Mouse (Mus musculus) testis, postnatal 10 days (tissue): ENCODE data around the gene Gsdma3.
"Not testable (repeated sequence)": the region's sequence is repeated elsewhere in the genome, so short reads cannot be mapped to it uniquely, and the experiment has no call there.

Experiments
- DNase-seq: peaks from one replicate; pipeline ENCODE4 v3.0.0; 2021; ENCODE audit warnings: low spot score

Gene Gsdma3

DNA sequence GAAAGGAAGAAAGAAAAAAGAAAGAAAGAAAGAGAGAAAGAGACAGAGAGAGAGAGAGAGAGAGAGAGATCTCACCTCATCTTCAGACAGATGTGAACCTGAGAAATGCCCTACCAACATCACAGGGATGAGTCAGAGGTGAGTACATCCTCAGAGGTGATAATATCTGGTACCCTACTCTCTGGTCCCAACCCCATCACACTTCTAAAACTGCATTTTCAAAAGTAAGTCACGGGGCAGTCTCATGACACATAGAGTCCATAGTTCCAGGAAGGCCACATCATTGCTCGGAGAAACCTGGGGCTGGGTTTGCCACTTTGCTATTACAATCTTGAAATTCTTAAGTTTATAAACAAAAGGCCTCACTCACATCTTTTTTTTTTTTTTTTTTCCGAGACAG, 30.2 kb upstream of the Gsdma3 start:
- no peak for DNase-seq

DNA sequence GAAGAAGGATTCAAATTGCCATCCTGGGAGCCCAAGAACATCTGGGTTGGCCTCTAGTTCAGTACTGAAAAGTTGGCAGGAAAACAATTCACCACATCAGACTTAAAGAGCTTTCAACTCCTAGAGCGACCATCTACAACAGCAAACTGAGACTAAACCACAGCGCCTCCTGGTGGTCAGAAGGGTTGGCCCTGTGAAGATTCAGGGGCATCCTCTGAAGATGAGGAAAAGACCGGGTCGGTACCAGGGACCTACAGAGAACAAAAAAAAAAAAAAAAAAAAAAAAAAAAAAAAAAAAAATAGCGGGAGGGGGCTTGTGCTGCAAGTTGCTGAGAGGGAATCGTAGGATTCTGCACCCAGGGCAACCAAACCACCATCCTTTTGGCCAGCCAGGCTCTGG, 28.8 kb upstream of the Gsdma3 start:
- DNase-seq, result peak; percentile 86

DNA sequence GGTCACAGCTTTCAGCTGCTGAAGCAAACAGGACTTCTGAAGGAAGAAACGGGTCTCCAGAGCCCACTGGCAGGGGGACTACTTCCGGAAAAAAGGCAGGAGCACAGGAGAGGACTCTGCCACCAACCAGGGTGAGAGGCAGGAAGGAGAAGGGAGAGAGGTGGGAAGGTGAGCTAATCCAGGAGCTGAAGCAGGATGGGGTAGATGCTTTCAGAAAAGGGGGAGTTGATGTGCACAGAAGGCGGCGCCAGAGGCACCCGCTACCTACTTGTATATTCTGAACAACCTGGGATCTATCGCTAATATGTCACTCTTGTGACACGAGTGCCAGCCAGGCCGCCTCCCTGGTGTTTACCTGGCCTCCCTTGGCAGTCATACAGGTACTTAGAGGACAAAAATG, 28.2 kb upstream of the Gsdma3 start, which contains the start of gene Lrrc3c:
TSS of gene Lrrc3c (plus strand) at position 301 of the 400 bp plus-strand sequence.
- DNase-seq, result no peak

DNA sequence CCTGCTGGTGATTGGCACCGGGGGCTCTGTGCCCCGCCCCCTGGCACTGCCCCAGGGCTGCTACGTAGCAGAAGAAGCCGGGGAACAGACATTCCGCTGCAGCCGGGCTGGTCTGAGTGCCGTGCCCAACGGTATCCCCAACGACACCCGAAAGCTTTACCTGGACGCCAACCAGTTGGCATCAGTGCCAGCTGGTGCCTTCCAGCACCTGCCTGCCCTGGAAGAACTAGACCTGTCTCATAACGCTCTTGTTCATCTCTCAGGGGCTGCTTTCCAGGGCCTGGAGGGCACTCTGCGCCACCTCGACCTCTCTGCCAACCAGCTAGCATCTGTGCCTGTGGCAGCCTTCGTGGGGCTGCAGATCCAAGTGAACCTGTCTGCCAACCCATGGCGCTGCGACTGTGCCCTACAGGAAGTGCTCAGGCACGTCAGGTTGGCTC, 27.3 kb upstream of the Gsdma3 start:
- DNase-seq, result peak; percentile 59

DNA sequence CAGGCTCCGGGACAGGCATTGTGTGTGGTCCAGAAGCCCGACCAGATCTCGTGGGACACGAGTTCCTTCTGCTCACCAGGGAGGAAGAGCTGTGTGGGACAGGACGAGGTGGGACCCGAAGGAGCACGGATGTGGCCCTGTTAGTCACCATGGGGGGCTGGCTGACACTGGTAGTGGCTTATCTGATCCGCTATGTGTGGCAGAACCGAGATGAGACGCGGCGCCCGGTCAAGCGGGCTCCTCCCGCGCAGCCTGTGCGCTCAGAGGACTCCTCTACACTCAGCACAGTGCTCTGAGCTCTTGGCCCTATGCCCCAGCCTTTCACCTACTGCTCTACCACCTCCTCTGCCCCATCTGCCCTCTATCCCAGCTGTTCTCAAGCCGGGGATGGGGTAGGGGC, 26.9 kb upstream of the Gsdma3 start:
- peak; percentile 48 for DNase-seq

DNA sequence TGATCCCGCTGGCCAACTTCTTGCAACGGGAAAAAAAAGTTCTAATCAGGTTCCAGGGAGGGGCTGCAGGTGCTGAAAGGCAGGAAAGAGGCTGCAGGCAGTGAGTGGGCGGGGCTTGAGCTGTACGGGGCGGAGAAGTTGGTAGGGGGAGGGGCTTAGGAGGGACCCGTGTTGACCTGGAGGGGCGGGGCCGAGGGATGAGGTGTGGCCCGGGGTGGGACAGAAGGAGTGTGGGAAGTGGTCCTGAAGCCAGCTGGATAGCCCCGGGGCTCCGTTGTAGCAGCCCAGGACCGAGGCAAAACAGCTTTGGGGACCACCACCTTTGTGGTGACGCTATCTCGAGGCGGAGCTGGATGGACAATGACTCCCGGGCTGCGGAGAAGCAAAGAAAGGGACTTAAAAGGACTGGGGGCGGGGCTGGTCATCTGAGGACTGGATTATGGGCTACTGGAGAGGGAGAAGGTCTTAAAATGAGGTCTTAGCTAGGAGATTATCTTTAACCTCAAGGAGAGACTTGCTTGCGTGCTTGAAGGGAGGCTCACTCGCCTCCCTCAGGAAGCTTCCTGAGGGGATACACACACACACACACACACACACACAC, 24.0 kb upstream of the Gsdma3 start:
- peak; percentile 78 for DNase-seq

DNA sequence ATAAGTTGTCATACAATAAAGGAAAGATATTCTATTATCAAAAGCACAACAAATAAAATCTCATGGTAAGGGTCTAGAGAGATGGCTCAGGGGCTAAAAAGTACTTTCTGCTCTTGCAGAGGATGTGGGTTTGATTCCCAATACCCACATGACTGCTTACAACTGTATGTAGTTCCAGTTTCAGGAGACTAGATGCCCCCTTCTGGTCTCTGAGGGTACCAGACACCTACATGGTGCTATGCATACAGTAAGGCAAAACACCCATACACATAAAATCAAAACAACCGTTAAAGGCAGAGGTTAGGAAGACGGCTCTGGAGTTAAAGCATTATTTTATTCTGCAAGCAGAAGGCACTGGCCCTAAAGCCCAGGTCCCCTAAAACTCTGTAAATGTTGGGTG, 22.2 kb upstream of the Gsdma3 start:
- DNase-seq, result no peak

DNA sequence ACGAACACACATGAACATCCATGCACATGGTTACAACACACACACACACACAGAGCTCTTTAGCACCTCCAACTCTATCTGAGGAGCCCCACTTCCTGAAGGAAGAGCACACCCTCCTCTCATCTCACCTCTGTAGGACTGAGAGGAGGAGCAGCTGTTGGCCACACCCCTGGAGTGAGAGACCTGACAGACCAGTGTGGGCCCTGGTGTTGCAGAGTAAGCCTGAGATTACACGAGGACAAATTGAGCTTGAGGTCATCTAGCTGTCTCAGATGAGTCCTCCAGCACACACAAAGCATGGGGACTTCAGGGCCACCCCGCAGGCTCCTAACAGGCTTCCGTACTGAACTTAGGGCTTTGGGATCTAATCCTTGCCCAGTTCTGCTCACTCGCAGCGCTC, 21.2 kb upstream of the Gsdma3 start:
- DNase-seq, result peak; percentile 42

DNA sequence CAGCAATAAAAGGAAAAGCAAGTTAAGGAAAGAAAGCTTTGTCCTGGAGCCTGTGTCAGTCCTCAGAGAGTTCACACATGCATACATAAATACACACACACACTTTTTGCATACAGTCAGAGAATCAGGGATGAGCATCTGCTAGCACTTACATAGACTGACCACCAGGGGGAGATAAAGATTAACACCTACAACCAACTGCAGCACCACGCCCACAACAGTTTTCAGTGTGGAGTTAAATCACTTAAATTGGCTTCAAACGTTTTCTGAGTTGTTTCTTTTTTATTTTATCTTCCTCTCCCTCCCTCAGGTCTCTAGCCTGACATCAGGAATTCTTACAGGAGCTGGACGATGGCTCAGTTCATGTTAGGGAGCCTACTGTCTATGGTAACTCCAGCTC, 19.4 kb upstream of the Gsdma3 start:
- DNase-seq, result peak; percentile 54

DNA sequence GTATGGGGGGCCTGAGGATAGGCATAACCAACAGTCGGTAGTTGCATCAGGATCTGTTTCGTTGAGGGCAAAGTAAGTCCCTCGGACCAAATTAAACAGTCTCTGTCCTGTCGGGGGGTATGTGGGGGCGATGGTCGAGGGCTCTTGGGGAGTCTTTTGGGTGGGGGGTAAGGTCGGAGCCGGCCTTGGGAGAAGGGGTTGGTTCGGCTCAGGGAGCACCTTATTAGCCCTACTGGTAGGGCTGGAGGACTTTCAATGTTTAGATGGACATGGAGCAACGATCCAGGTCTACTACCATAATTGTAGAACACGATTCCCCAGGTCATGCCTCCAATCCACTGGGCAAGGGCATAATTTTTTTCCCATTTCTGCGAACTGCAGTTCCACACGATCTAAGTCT, 5.4 kb upstream of the Gsdma3 start:
- no peak for DNase-seq

DNA sequence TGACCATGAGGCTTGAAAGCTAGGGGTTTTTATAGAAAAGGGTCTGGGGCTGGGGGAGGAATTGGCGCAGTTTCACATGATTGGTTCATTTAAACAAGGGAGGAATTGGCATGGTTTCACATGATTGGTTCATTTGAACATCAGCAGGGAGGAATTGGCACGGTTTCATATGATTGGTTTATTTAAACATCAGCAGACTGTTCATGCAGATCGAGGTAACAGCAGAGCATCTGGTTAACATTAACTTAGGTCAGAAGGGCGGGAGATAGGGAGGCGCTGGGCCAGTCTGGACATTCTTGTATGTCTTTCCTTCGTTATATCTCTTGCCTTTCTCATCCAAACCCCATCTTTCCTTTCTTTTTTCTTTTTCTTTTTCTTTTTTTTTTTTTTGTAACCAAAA, 2.2 kb upstream of the Gsdma3 start:
- not testable (repeated sequence) for DNase-seq

DNA sequence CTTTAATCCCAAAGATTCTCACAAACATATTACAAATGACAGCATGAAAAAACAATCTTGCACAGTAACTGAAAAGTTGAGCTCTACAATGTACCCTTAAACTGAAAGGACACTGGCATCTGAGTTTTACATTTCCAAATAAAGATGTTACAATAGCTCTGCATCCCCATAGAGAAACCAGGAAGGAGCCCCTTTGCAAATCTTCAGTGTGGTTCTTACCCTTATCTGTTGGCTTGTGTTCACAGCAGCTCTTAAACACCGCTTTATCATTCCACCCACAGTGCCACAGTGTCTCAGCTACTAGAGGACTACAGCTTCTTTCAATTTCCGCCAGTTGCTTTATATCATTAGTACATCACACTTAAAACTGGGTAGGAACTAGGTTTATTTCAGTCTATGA, 1.8 kb upstream of the Gsdma3 start:
- DNase-seq, result not testable (repeated sequence)

DNA sequence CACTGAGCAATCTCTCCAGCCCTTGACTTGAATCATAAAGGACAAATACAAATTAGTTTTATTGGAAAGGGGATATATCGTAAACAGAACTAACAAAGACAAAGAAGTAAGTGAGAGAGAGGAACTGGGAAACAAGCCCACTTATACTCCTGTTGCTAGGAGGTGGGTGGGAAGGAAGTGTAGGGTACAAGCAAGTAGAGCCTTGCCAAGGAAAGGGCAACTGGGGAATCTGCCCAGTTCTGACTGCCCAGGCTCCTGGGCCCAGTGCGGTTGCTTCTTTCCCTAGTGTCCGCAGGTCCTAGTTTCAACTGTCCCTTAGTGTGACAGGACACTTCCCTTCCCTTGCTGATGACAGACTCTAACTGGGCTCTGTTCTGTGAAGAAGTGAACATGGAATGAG, 2.5 kb downstream of the Gsdma3 start:
- DNase-seq, result no peak

DNA sequence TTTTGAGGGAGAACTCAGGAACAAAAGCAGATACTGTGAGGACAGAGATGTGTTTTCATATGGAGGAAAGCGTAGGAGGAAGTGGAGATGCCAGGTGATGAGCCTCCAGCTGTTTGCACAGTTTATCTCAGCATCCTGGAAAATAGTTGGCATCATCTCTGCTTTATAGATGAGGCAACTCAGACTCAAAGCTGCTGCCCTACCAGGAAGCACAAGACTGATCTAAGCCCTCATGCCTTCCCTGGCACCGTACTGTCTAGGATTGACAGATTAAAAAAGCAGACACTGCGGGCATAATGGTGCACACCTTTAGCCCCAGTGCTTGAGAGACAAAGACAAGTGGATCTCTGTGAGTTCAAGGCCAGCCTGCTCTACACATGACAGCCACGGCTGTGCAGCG, 4.5 kb downstream of the Gsdma3 start:
- no peak for DNase-seq

DNA sequence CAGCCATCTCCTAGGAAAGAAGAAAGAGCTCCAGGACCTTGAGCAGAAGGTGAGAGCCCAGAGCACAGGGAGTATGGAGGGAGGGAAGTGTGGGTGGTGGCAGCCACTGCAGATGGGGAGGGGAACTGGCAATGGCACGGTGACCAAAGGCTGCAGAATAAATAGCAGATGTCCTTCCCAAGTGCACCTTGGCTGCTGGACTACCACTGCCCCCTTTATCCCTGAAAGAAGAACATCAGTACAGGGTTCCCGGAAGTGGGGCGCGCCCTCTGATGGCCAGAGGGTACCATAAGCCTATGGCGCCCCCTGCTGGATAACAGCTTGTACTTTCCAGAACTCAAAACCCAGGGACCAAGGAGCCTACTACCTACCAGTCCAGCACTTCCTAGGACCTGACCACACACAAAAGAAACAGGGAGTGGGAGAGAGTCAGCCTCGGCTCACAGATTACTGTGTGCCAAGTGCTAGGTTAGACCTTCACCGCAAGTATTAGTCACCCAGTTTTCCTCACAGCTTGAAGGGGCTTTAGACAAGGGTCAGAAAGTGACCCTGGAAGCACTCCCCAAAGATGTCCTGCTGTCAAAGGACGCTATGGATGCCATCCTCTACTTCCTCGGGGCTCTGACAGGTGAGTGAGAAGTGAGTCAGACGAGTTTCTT, 9.3 kb downstream of the Gsdma3 start:
- peak; percentile 55 for DNase-seq

DNA sequence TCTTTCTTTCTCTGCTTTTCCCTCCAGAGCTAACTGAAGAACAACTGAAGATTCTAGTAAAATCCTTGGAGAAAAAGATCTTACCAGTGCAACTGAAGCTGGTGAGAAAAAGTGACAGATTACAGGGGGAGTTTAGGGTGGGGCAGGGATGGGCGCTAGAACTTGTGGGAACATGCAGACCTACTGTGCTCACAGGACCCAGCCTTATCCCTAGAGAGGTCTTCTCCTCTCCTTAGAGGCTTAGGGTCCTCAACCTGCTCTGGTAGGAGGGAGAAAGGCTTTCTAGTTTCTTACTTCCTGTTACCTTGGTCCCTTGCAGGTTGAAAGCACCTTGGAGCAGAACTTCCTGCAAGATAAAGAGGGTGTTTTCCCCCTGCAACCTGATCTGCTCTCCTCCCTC, 11.3 kb downstream of the Gsdma3 start:
- DNase-seq, result no peak

DNA sequence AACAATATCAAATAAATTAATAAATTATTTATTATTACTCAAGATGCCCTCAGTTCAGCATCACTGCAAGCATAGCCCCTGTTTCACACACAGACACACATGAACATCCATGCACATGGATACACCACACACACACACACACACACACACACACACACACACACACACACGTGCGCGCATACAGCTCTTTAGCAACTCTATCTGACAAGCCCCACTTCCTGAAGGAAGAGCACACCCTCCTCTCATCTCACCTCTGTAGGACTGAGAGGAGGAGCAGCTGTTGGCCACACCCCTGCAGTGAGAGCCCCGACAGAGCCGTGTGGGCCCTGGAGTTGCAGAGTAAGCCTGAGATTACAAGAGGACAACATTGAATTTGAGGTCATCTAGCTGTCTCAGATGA, 13.9 kb downstream of the Gsdma3 start:
- DNase-seq, result no peak

DNA sequence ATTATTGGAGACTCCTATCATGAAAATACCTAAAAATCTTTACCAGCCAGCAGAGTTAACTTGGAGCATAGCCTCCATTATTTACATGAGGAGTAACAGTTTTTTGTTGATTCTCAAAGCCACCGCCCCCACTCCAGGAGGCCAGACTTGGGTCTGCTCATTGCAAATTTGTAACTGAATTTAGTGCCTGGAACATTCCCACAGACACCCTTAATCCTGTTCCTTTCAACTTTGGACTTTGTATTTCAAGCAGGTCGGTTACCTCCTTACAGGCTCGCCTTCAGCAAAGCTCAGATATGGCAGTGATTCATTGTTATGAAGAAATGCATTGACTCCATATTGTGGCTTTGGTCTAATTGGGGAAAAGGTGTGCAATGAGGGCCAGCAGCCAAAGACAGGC, 18.6 kb downstream of the Gsdma3 start:
- no peak for DNase-seq

DNA sequence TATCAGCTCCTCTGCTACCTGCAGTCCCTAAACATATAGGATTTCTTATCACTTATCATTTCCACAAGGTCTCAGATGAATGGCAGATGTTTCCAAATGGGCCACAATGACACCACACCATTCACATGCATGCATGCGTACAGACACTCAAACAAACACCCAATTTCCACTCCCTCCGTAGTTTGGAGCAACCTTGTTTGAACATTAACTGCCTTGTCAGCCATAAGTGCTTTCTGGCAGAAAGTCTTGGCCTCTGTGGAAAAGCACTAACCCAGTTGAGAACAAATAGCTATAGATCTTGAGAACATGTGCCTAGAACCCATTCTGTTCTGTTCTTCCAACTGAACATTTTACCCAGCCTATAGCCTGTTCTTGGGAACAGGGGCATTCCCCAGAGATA, 19.8 kb downstream of the Gsdma3 start:
- no peak for DNase-seq

DNA sequence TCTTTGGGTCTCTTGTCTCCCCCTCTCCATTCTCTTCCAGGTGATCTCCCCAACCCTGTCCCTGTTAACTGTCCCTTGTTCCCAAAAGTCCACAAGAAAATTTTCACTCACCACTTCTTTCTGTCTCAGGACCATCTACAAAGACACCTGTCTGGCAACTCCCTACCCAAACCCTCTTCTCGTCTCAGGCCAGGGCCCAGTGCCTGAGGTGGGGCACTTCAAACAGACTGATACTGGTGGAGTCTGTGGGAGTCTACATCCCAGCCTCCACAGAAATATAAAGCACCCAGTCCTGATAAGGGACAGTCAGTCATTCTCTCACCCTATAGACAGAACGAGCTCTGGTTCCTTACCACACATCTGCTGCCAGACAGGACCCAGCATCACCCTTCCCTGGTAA, 20.3 kb downstream of the Gsdma3 start, which contains the start of gene Gsdma2:
TSS of gene Gsdma2 (plus strand) at position 301 of the 400 bp plus-strand sequence.
- DNase-seq, result no peak

DNA sequence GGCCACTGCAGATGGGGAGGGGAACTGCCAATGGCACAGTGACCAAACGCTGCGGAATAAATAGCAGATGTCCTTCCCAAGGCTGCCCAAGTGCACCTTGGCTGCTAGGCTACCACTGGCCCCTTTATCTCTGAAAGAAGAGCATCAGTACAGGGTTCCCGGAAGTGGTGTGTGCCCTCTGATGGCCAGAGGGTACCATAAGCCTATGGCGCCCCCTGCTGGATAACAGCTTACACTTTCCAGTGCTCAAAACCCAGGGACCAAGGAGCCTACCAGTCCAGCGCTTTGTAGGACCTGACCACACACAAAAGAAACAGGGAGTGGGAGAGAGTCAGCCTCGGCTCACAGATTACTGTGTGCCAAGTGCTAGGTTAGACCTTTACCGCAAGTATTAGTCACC, 28.9 kb downstream of the Gsdma3 start:
- peak; percentile 66 for DNase-seq

DNA sequence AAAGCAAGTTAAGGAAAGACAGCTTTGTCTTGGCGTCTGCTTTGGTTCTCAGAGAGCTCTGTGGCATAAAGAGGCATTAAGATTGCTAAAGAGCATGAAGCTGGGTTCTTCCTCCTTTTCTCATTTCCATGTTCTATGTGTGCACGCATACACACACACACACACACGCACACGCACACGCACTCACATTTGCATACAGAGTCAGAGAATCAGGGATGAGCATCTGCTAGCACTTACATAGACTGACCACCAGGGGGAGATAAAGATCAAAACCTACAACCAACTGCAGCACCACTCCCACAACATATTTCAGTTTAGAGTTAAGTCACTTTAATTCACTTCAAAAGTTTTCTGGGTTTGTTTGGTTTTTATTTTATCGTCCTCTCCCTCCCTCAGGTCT, 34.4 kb downstream of the Gsdma3 start:
- DNase-seq, result no peak

DNA sequence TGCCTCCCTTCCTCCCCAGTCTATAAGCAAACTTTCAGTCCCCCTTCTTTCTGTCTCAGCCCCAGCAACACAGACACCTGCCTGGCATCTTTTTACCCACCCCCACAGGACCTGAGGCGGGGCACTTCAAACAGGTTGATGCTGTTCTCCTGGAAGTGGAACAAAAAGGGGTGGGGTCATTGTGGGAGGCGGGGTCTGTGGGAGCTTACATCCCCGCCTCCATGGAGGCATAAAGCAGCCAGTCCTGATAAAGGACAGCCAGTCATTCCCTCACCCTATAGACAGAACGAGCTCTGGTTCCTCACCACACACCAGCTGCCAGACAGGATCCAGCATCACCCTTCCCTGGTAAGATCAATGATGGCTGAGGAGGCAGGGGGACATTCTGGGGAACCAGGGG, 37.9 kb downstream of the Gsdma3 start, which contains the start of gene Gsdma:
TSS of gene Gsdma (plus strand) at position 261 of the 400 bp plus-strand sequence.
- no peak for DNase-seq

DNA sequence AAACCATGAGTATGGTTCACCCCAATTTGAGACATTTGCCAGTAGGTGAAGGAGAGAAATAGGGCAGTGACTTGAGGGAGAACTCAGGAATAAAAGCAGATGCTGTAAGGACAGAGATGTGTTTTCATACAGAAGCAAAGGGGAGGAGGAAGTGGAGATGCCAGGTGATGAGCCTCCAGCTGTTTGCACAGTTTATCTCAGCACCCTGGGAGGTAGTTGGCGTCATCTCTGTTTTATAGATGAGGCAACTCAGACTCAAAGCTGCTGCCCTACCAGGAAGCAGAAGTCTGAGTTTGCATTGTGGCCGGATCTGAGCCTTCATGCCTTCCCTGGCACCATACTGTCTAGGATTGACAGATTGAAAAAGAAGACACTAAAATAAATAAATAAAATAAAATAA, 42.8 kb downstream of the Gsdma3 start:
- DNase-seq, result no peak
